Mouse (Mus musculus): ENCODE measurements around the gene Gtf3c1.

Gtf3c1 gene

GRCm38 (mm10) chr7:125741271-125741703, 33.7 kb upstream of the Gtf3c1 start:
- Histone ChIP-seq H3K27me3 (ENCODE audit: insufficient read depth, low read length) (no peaks in the 10 kb centered on the region), H3K4me1 (replicated peaks; ENCODE audit: low read depth, low read length) (no peaks in the 10 kb centered on the region), H3K4me3 (replicated peaks; ENCODE audit: low read length) (no peak overlapping the region), H3K9me3 (ENCODE audit: low read length) (no peaks in the 10 kb centered on the region), H3K36me3 (ENCODE audit: insufficient read depth, low read length) (no peaks in the 10 kb centered on the region)
- TF ChIP-seq NANOG (IDR thresholded peaks at IDR 0.05; ENCODE audit: borderline replicate concordance, low read length) (no peak), POU5F1 (IDR thresholded peaks at IDR 0.05; ENCODE audit: borderline replicate concordance, low read length) (no peak), CTCF (conservative IDR thresholded peaks at IDR 0.05; ENCODE audit: low read length) (no peak)

GRCm38 (mm10) chr7:125740521-125740920, 32.9 kb upstream of the Gtf3c1 start:
- TF ChIP-seq POU5F1 (IDR thresholded peaks at IDR 0.05; ENCODE audit: borderline replicate concordance, low read length) (no peak), CTCF (conservative IDR thresholded peaks at IDR 0.05; ENCODE audit: low read length) (no peak), NANOG (IDR thresholded peaks at IDR 0.05; ENCODE audit: borderline replicate concordance, low read length) (no peak)
- no peak overlapping the region for H3K4me3 ChIP-seq (replicated peaks; ENCODE audit: low read length)
- no peaks in the 10 kb centered on the region for H3K36me3 ChIP-seq (ENCODE audit: insufficient read depth, low read length)
- no peaks in the 10 kb centered on the region for H3K4me1 ChIP-seq (replicated peaks; ENCODE audit: low read depth, low read length)
- no peaks in the 10 kb centered on the region for H3K9me3 ChIP-seq (ENCODE audit: low read length)
- H3K27me3 ChIP-seq (ENCODE audit: insufficient read depth, low read length) = no peaks in the 10 kb centered on the region

- H3K27me3 ChIP-seq (ENCODE audit: insufficient read depth, low read length) = no peaks in the 10 kb centered on the region
- H3K36me3 ChIP-seq (ENCODE audit: insufficient read depth, low read length) = no peaks in the 10 kb centered on the region
- no peaks in the 10 kb centered on the region for H3K9me3 ChIP-seq (ENCODE audit: low read length)
- TF ChIP-seq CTCF (conservative IDR thresholded peaks at IDR 0.05; ENCODE audit: low read length) (no peak), POU5F1 (IDR thresholded peaks at IDR 0.05; ENCODE audit: borderline replicate concordance, low read length) (no peak), NANOG (IDR thresholded peaks at IDR 0.05; ENCODE audit: borderline replicate concordance, low read length) (no peak)
- H3K4me1 ChIP-seq (replicated peaks; ENCODE audit: low read depth, low read length) = no peaks in the 10 kb centered on the region
- no peak overlapping the region for H3K4me3 ChIP-seq (replicated peaks; ENCODE audit: low read length)
These were observed 28.9 kb upstream of the Gtf3c1 start for GRCm38 (mm10) chr7:125736366-125737015.

GRCm38 (mm10) chr7:125733791-125734190, 26.2 kb upstream of the Gtf3c1 start:
- no peaks in the 10 kb centered on the region for H3K36me3 ChIP-seq (ENCODE audit: insufficient read depth, low read length)
- H3K9me3 ChIP-seq (ENCODE audit: low read length) = no peaks in the 10 kb centered on the region
- no peaks in the 10 kb centered on the region for H3K27me3 ChIP-seq (ENCODE audit: insufficient read depth, low read length)
- TF ChIP-seq NANOG (IDR thresholded peaks at IDR 0.05; ENCODE audit: borderline replicate concordance, low read length) (no peak), POU5F1 (IDR thresholded peaks at IDR 0.05; ENCODE audit: borderline replicate concordance, low read length) (no peak), CTCF (conservative IDR thresholded peaks at IDR 0.05; ENCODE audit: low read length) (no peak)
- H3K4me3 ChIP-seq (replicated peaks; ENCODE audit: low read length) = no peak overlapping the region
- no peaks in the 10 kb centered on the region for H3K4me1 ChIP-seq (replicated peaks; ENCODE audit: low read depth, low read length)

- Histone ChIP-seq H3K27me3 (ENCODE audit: insufficient read depth, low read length) (no peaks in the 10 kb centered on the region), H3K36me3 (ENCODE audit: insufficient read depth, low read length) (no peaks in the 10 kb centered on the region), H3K4me1 (replicated peaks; ENCODE audit: low read depth, low read length) (no peaks in the 10 kb centered on the region), H3K9me3 (ENCODE audit: low read length) (no peaks in the 10 kb centered on the region), H3K4me3 (replicated peaks; ENCODE audit: low read length) (no peak overlapping the region)
- TF ChIP-seq POU5F1 (IDR thresholded peaks at IDR 0.05; ENCODE audit: borderline replicate concordance, low read length) (no peak), CTCF (conservative IDR thresholded peaks at IDR 0.05; ENCODE audit: low read length) (no peak), NANOG (IDR thresholded peaks at IDR 0.05; ENCODE audit: borderline replicate concordance, low read length) (no peak)
These were observed 24.1 kb upstream of the Gtf3c1 start for GRCm38 (mm10) chr7:125731679-125732078.

GRCm38 (mm10) chr7:125723189-125723972, 15.8 kb upstream of the Gtf3c1 start:
- no peak for TF ChIP-seq NANOG (IDR thresholded peaks at IDR 0.05; ENCODE audit: borderline replicate concordance, low read length)
- no peak for TF ChIP-seq POU5F1 (IDR thresholded peaks at IDR 0.05; ENCODE audit: borderline replicate concordance, low read length)
- no peak for TF ChIP-seq CTCF (conservative IDR thresholded peaks at IDR 0.05; ENCODE audit: low read length)
- Histone ChIP-seq H3K4me3 (replicated peaks; ENCODE audit: low read length) (no peak overlapping the region), H3K27me3 (ENCODE audit: insufficient read depth, low read length) (no peaks in the 10 kb centered on the region), H3K36me3 (ENCODE audit: insufficient read depth, low read length) (no peaks in the 10 kb centered on the region), H3K4me1 (replicated peaks; ENCODE audit: low read depth, low read length) (peaks cover 3% of the 10 kb centered on the region; the same call in 1 of the 2 replicates), H3K9me3 (ENCODE audit: low read length) (no peaks in the 10 kb centered on the region)

GRCm38 (mm10) chr7:125722127-125722526, 14.5 kb upstream of the Gtf3c1 start:
- Histone ChIP-seq H3K4me1 (replicated peaks; ENCODE audit: low read depth, low read length) (peaks cover 5% of the 10 kb centered on the region), H3K27me3 (ENCODE audit: insufficient read depth, low read length) (no peaks in the 10 kb centered on the region), H3K4me3 (replicated peaks; ENCODE audit: low read length) (no peak overlapping the region), H3K9me3 (ENCODE audit: low read length) (no peaks in the 10 kb centered on the region), H3K36me3 (ENCODE audit: insufficient read depth, low read length) (no peaks in the 10 kb centered on the region)
- TF ChIP-seq CTCF (conservative IDR thresholded peaks at IDR 0.05; ENCODE audit: low read length) = peak; percentile 77
- TF ChIP-seq POU5F1 (IDR thresholded peaks at IDR 0.05; ENCODE audit: borderline replicate concordance, low read length) = no peak
- no peak for TF ChIP-seq NANOG (IDR thresholded peaks at IDR 0.05; ENCODE audit: borderline replicate concordance, low read length)

- peaks cover 16% of the 10 kb centered on the region for H3K4me1 ChIP-seq (replicated peaks; ENCODE audit: low read depth, low read length)
- no peaks in the 10 kb centered on the region for H3K27me3 ChIP-seq (ENCODE audit: insufficient read depth, low read length)
- H3K4me3 ChIP-seq (replicated peaks; ENCODE audit: low read length) = no peak overlapping the region
- H3K9me3 ChIP-seq (ENCODE audit: low read length) = no peaks in the 10 kb centered on the region
- TF ChIP-seq POU5F1 (IDR thresholded peaks at IDR 0.05; ENCODE audit: borderline replicate concordance, low read length) (no peak), CTCF (conservative IDR thresholded peaks at IDR 0.05; ENCODE audit: low read length) (no peak), NANOG (IDR thresholded peaks at IDR 0.05; ENCODE audit: borderline replicate concordance, low read length) (no peak)
- H3K36me3 ChIP-seq (ENCODE audit: insufficient read depth, low read length) = no peaks in the 10 kb centered on the region
These were observed 13.5 kb upstream of the Gtf3c1 start for GRCm38 (mm10) chr7:125721033-125721432.
